Mouse (Mus musculus) adrenal gland, postnatal 14 days (tissue): ENCODE data around the gene Eipr1. TPM values are rescaled to one million over a fixed set of nuclear protein-coding genes. Genes with fewer than 3 reads are reported as not detected.
"Not testable (repeated sequence)": the region's sequence is repeated elsewhere in the genome, so short reads cannot be mapped to it uniquely, and the experiment has no call there.

ENCODE experiments used
- DNase-seq: peaks from one replicate; pipeline ENCODE4 v3.0.0; 2021; ENCODE audit warnings: mixed read lengths
- long read RNA-seq, 2 experiments: library from polyadenylated mRNA; stranded (forward); transcript quantifications; one replicate each; pipeline ENCODE4 v2.0.0; 2021
- total RNA-seq: library from RNA; stranded (reverse); gene quantifications from 2 replicates; pipeline ENCODE4 v1.2.3, GENCODE M21; 2021

Gene Eipr1
- 18.5 and 18.6 TPM in 2 replicates for total RNA-seq
- long read RNA-seq, experiment 1, full-length matches to known transcripts: 34 of 39 reads
- long read RNA-seq, experiment 1, partial matches to known transcripts: 2 of 39 reads
- long read RNA-seq, experiment 1, other reads (novel, unspliced or antisense): 3 of 39 reads
- long read RNA-seq, experiment 2, full-length matches to known transcripts: 25 of 32 reads
- long read RNA-seq, experiment 2, partial matches to known transcripts: 0 of 32 reads
- long read RNA-seq, experiment 2, other reads (novel, unspliced or antisense): 7 of 32 reads

- DNase-seq: peak; percentile 94
These were observed at the start of gene Eipr1 for GRCm38 (mm10) chr12:28751508-28752263. TSS of gene Eipr1 (plus strand) at chr12:28751803.

DNA sequence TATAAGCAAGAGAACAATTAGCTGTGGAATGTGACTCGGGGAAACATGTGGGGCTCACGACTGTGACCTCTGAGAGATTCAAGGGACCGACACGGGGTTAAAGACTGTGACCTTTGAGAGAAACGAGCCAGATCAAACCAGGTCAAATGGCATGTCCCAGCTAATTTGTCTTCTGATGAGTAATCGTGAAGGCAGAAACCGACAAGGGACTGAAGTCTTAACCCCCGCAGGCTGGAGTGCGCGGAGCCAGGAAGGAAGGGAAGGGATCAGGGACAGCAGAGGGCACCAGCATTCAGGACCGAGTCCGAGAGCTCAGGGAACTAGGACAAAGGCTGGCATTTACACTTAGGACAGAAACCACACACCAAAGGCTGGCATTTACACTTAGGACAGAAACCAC lies 47.2 kb upstream of the Eipr1 start:
- DNase-seq: peak; percentile 64

DNA sequence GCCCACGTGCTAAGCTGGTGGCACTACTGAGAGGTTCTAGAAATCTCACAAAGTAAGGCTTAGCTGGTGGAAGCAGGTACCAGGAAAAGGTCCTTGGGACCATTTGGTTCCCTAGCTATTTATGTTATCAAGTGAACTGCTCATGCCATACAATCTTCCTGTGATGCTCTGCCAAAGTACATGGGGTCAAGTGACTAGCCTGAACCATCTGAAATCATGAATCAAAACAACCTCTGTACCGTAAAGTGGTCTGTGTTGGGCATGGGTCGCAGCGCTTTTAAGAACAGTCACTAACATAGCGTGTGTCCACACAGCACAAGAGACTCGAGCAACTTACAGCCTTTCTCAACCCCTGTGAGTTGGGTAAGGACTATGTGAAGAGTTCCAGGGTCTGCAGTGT lies 46.4 kb upstream of the Eipr1 start:
- no peak for DNase-seq

- no peak for DNase-seq
These were observed 43.4 kb upstream of the Eipr1 start for GRCm38 (mm10) chr12:28708154-28708553.

- no peak for DNase-seq
These were observed 40.9 kb upstream of the Eipr1 start for GRCm38 (mm10) chr12:28710566-28711185.

GRCm38 (mm10) chr12:28714822-28715632 lies 36.6 kb upstream of the Eipr1 start:
- no peak for DNase-seq

DNA sequence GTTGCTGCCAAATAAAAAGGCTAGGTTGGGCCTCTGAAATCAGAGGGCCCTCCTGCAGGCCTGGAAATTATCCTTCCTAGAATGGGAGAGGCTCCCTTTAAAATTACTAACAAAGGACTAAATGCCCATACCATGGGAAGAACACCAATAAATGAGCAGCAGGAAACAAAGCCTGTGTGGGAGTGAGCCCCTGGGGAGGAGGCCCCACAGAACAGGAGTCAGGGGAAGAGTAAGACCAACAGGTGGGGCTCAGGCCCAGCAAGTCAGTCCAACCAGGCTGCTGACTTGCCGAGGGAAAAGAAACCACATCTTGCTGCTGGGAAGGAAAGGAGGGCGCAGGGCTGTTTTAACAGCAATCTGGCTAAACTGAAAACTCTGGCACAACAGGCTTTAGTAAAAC lies 34.5 kb upstream of the Eipr1 start:
- DNase-seq: no peak

DNA sequence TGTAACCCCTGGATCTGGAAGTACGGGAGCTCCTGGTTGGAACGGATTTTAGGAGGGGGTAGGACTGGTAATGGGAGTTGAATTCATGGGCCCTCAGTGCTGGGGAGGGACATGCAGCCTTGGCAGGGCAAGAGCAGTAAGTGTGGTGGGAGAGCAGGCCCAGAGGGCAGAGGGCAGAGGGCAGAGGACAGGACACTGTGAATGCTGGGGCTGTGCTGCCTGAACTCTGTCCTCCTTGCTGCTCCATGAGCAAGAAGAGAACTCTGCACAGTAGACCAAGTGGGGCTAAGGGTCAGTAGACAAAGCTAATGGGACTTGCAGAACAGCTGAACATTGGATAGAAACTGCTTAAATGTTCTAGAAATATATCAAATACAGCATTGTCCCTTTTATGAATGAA lies 33.5 kb upstream of the Eipr1 start:
- DNase-seq: no peak

DNA sequence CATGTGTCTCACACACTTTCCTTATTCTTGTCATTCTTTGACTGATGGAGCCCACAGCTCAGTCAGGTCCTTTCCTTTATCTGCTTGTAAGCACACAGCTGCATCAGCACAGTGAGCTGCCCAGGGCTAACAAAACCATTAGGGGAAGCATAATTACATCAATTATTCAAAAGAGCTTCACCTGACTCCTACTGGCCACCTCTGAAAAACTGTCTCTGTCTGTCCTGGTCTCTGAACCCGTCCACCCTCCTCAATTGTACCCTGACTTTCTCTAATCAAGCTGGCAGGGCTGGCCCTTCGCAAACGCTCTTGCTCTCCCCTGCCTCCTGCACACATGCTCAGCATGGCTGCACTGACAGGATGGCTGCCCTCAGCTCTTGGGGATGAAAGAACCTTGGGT lies 27.2 kb upstream of the Eipr1 start:
- no peak for DNase-seq

DNA sequence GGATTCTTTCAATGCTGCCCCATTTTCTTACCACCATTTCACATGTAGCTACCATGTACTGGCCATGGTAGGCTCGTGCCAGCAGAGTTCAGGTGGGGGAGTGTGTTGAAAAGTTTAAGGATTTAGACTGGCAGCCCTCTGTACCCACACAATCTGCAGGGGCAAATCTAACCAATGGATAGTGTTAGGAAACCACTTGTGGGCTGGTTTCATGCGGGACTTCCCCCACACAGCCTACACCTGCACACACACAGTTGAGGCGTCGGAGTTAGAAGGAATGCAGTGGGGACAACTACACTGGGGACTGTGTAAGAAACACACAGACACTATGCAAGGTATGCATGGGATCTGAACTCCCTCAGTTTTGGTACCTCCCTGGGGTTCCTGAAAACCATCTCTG lies 25.4 kb upstream of the Eipr1 start:
- DNase-seq: no peak

GRCm38 (mm10) chr12:28727061-28727460 lies 24.5 kb upstream of the Eipr1 start:
- DNase-seq: no peak

DNA sequence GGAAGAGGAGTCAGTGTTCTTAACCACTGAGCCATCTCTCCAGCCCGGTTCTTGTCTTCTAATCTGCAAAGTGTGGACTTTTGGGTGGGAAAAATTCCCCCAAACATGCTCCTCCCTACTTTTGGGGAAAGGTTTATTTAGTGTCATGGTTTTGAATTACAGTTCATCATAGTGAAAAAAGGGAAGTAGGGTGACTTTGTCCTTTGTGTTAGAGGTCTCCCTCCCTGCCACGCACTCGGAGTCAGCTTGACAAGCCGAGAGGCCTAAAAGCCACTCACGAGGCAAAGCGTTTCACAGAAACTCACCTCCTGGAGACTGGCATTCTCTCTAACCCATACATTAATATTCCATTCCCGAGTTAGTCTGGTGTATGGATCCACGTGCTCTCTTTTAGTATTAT lies 19.0 kb upstream of the Eipr1 start:
- no peak for DNase-seq

- DNase-seq: not testable (repeated sequence)
These were observed 17.9 kb upstream of the Eipr1 start for GRCm38 (mm10) chr12:28733520-28734245.

- DNase-seq: no peak
These were observed 17.3 kb upstream of the Eipr1 start for GRCm38 (mm10) chr12:28734271-28734670.

DNA sequence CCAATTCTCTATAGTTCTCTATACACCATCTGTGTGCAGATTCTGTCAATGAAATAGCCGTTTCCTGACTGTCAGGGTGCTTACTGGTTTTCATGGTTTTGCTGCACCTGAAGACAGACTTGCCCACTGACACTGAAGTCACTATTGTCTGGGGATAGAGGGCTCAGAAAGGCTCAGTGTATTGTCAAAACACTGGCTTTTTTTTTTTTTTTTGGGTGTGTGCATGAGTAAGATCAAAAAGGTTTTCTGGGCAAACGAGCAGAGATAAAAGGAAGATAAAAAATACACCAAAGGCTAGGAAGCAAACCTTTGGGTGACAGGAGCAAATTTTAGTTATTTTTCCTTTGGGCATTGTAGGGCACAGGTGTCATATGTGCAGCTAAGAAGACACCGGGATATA lies 16.3 kb upstream of the Eipr1 start:
- DNase-seq: no peak

DNA sequence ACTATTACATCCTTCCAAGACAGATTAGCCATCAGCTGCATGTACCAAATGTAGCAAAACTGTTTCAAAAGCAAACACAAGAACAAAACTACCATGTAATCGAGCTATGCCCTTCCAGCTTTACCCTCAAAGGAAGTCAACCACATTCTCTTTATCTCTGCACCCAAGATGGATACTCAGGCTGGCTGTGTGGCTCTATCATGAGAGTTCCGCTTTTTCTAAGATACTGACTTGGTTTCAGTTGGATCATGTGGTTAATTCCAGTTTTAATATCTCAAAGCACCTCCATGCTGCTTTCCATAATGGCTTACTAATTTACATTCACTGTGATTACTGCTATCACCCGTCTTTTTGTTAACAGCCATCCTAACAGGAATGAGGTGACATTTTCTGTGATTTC lies 8.3 kb upstream of the Eipr1 start:
- no peak for DNase-seq

DNA sequence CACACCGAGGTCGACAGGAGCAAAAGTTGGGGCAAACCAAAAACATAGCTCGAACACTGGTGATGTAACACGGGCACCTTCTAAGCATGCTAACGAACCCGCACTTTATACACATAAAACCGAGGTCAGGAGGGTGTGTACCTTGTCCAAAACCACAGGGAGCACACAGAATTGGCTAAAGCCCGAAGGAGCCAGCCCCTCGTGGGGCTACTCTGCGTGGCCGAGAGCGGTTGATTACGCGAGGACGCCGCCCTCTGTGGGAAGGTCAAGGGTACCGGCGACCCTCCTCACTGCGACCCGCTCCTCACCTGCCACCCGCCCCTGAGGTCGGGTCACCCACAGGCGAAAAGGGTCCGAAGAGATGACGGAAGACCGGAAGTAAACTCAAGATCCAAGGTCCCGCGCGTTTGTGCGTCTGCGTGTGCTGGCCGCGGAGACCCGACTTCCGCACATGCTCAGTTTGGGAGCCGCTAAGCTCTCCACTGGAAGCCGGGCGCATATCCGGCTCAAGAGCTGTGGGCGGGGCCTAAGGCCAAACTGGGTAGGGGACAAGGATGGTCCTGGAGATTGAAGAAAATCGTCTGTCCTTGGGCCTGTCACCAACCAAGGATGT lies 1.5 kb upstream of the Eipr1 start, which contains the start of gene Trappc12:
Trappc12 (minus strand) TSS at position 452 of the 613 bp plus-strand sequence.
- peak; percentile 94 for DNase-seq

GRCm38 (mm10) chr12:28750876-28751275 lies 727 bp upstream of the Eipr1 start:
- DNase-seq: no peak

DNA sequence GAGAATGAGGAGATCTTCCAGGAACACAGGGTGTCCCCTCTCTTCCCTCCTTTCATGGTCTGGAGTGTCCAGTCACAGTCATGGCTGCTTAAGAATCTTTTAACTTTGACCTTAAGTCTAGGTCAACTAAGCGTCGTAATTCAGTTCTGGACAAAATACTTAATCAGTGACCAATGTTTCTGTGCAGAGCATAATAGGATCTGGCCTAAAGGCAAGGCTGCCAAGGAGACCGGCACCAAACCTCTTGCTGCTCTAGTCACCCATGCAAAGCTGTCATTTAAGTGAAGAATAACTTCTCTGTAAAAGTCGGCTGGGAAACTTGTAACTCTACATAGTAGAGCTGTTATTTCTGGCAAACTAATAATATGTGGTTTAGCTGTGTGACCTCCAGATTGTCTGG lies 4.4 kb downstream of the Eipr1 start:
- DNase-seq: no peak

DNA sequence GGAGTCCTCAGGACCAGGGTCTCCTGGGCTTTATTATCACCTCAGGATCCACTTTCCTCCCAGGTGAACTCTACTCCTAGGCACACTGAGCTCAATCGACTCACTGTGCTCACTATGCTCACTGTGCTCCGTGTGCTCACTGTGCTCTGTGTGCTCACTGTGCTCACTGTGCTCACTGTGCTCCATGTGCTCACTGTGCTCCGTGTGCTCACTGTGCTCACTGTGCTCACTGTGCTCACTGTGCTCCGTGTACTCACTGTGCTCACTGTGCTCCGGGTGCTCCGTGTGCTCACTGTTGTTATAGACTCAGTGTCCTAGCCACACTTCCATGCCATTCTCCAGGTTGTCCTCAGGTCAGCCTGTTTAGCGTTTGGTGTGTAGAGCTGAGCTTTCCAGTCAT lies 18.4 kb downstream of the Eipr1 start:
- DNase-seq: no peak

DNA sequence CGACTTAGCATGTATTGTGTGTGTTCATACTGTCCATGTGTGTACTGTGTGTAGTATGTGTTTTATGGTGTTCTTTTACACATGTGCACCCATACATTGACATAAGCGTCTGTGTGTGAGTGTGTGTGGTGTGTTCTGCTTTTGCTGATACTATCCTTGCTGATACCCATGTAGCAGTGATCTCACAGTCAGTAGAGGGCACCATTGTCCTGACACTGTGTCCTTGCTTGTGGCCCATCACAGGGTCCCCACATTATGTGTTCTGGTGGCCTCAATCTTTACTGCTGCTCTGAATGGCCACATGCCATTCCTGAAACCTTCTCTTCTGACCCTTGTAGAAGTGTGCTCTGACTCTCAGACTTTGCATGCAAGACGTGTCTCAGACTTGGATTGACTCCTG lies 22.2 kb downstream of the Eipr1 start:
- no peak for DNase-seq
